Mouse (Mus musculus) E14TG2a.4 (cell line): ENCODE measurements around the gene Slc2a8.

ENCODE experiments used
- H3K27me3 ChIP-seq: 2 replicates; pipeline ENCODE4 v1.6.1; 2014; ENCODE audit warnings: low read length, control low read depth; ENCODE audit not compliant: insufficient read depth
- H3K36me3 ChIP-seq: 2 replicates; pipeline ENCODE4 v1.6.1; 2014; ENCODE audit warnings: low read length, control low read depth; ENCODE audit not compliant: insufficient read depth
- H3K4me1 ChIP-seq: replicated peaks from 2 replicates; pipeline ENCODE4 v1.6.1; 2014; ENCODE audit warnings: low read depth, low read length, control low read depth
- H3K4me3 ChIP-seq: replicated peaks from 2 replicates; pipeline ENCODE4 v1.5.1; 2014; ENCODE audit warnings: mild to moderate bottlenecking, low read length
- H3K9me3 ChIP-seq: 2 replicates; pipeline ENCODE4 v1.6.1; 2014; ENCODE audit warnings: low read length, control low read depth
- CTCF ChIP-seq: conservative IDR thresholded peaks from 2 replicates; pipeline ENCODE4 v1.5.1; 2014; ENCODE audit warnings: low read length
- NANOG ChIP-seq: IDR thresholded peaks from 2 replicates; pipeline ENCODE4 v1.6.1; 2014; ENCODE audit warnings: borderline replicate concordance, low read length, mixed read lengths
- POU5F1 ChIP-seq: IDR thresholded peaks from 2 replicates; pipeline ENCODE4 v1.6.1; 2014; ENCODE audit warnings: low read length, borderline replicate concordance

Slc2a8 gene

GRCm38 (mm10) chr2:32962062-32962874, 19.6 kb downstream of the Slc2a8 start:
- Histone ChIP-seq H3K4me1 (peaks cover 58% of the 10 kb centered on the region), H3K9me3 (no peaks in the 10 kb centered on the region), H3K27me3 (no peaks in the 10 kb centered on the region), H3K4me3 (peak overlapping the region; percentile 100), H3K36me3 (peaks cover 55% of the 10 kb centered on the region)
- TF ChIP-seq POU5F1, result no peak
- no peak for TF ChIP-seq NANOG
- no peak for TF ChIP-seq CTCF

DNA sequence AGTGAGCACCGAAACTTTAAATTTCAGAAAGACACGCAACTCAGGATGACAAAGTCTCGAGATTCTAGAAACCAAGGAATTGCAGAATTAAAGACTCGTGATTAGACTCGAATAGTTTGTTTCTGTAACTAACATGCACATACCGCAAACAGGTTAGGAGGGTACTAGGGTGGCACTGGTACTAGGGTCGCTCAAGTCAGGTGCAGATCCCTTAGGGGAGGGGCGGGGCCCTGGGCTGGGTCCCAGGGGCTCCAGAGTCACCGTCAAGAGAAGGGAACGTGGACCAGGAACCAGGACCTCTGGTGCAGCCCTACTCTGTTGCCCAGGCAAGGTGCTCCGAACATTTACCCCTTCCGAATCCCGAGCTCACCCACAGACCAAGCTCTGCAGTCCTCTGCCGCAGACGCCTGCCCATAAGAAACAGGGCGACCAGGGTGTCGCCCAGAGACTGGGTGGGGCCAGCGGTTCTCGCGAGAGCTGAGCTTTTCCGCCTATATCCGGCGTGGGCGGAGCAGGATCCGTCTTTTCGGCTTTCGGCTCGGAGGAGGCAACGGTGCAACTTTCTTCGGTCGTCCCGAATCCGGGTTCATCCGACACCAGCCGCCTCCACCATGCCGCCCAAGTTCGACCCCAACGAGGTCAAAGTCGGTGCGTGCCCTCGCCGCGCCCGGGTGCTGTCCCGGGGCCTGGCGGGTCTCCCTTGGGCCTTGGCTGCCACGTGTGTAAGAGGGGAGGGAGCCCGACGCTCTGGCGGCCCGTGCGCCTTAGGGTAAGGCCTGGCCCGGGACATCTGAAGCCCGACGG, 20.5 kb downstream of the Slc2a8 start, which contains the start of the genes Rpl12 and Lrsam1:
Rpl12 (plus strand) TSS at position 368 of the 804 bp plus-strand sequence.
Lrsam1 (minus strand) TSS at position 423 of the 804 bp plus-strand sequence.
- Histone ChIP-seq H3K4me3 (peak within 1 kb of the TSS; percentile 100), H3K9me3 (no peaks in the 10 kb centered on the region), H3K27me3 (no peaks in the 10 kb centered on the region), H3K4me1 (peaks cover 54% of the 10 kb centered on the region), H3K36me3 (peaks cover 64% of the 10 kb centered on the region)
- no peak for TF ChIP-seq CTCF
- no peak for TF ChIP-seq NANOG
- TF ChIP-seq POU5F1, result no peak

DNA sequence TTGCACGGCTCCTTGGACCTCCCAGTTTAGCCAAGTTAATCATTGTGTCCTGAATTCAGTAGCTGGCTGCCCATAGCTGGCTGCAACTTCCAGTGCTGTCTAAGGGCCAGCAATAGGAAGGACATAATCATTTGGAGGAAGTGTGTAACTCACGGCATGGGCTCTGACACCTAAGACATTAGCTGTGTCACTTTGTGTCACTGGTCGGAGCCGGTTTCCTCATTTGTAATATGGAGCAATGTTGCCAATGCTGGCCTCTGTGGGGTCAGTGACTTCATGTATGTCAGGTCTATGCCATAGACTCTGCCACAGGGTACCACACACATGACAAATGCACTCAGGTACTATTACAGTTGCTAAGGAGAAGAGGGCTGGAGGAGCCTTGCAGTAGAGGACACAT, 21.6 kb downstream of the Slc2a8 start:
- H3K9me3 ChIP-seq, result no peaks in the 10 kb centered on the region
- TF ChIP-seq CTCF, result no peak
- TF ChIP-seq NANOG, result no peak
- no peak for TF ChIP-seq POU5F1
- peak overlapping the region; percentile 100 for H3K4me3 ChIP-seq
- H3K4me1 ChIP-seq, result peaks cover 44% of the 10 kb centered on the region
- H3K27me3 ChIP-seq, result no peaks in the 10 kb centered on the region
- peaks cover 74% of the 10 kb centered on the region for H3K36me3 ChIP-seq

DNA sequence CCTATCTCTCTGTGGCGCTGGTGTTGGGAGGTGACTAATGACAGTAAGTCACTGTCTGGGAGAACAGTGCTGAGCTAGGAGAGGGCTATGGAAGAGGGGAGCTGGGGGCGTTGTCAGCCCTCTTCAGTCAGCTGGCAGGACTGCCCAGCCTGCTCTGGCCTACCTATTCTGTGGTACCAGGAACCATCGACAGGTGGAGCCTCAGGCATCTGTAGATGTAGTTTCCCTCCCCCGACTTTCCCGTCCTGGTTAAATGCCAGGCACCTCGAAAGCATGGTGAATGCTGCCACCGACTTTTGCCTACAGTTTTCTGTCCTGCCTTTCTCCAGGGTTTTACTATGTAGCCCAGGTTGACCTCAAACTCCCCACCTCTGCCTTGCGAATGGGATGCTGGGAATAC, 24.5 kb downstream of the Slc2a8 start:
- no peaks in the 10 kb centered on the region for H3K27me3 ChIP-seq
- H3K4me1 ChIP-seq, result peaks cover 23% of the 10 kb centered on the region
- H3K9me3 ChIP-seq, result no peaks in the 10 kb centered on the region
- no peak overlapping the region for H3K4me3 ChIP-seq
- TF ChIP-seq CTCF (0 out of 2 replicates have a peak, but pooled peaks have one; percentile 20), NANOG (no peak)
- peaks cover 75% of the 10 kb centered on the region for H3K36me3 ChIP-seq

DNA sequence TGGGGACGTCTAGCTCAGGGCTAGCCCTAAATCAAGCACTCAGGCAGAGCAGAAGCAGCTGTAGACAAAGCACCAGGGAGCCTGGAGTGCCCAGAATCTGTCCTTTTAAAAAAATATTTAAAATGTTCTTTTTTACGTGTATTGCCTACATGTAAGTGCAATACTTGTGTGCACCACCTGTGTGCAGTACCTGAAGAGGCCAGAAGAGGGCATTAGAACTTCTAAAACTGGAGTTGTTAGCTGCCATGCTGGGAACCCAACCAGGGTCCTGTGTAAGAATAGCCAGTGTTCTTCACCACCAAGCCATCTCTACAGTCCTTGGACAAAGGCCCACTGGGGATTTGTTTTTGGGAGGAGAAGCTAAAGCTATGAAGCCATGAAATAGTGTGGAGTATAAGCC, 27.3 kb downstream of the Slc2a8 start:
- peaks cover 94% of the 10 kb centered on the region for H3K36me3 ChIP-seq
- H3K4me3 ChIP-seq, result no peak overlapping the region
- H3K9me3 ChIP-seq, result no peaks in the 10 kb centered on the region
- H3K27me3 ChIP-seq, result no peaks in the 10 kb centered on the region
- TF ChIP-seq CTCF (peak; percentile 81), POU5F1 (no peak)
- peaks cover 8% of the 10 kb centered on the region for H3K4me1 ChIP-seq

DNA sequence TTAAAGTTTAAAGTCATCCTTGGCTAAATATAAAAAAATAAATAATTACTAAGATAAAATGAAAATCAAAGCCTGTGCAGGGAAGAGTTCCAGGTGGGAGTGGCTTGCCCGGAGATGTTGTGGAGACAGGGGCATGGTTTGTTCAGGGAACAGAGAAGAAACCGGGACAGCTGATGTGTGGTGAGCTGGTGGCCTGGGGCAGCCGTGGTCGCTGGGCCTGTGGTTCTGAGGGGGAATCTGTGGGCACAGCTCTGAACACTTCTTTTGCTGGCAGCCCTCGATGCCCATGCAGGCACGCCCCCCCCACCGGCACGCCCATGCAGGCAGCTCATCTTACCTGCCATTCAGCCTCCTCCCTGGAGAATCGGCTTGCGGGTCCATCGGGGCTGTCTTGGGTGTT, 34.4 kb downstream of the Slc2a8 start:
- Histone ChIP-seq H3K9me3 (no peaks in the 10 kb centered on the region), H3K4me1 (peaks cover 32% of the 10 kb centered on the region), H3K36me3 (peaks cover 98% of the 10 kb centered on the region), H3K4me3 (no peak overlapping the region), H3K27me3 (no peaks in the 10 kb centered on the region)
- TF ChIP-seq NANOG (no peak), CTCF (no peak), POU5F1 (no peak)

- peak overlapping the region; percentile 37 for H3K4me3 ChIP-seq
- peaks cover 61% of the 10 kb centered on the region for H3K4me1 ChIP-seq
- no peaks in the 10 kb centered on the region for H3K9me3 ChIP-seq
- peak; percentile 45 for TF ChIP-seq CTCF
- no peak for TF ChIP-seq POU5F1
- no peaks in the 10 kb centered on the region for H3K27me3 ChIP-seq
- H3K36me3 ChIP-seq, result peaks cover 83% of the 10 kb centered on the region
Measured at GRCm38 (mm10) chr2:32940483-32940882, 41.4 kb downstream of the Slc2a8 start.

DNA sequence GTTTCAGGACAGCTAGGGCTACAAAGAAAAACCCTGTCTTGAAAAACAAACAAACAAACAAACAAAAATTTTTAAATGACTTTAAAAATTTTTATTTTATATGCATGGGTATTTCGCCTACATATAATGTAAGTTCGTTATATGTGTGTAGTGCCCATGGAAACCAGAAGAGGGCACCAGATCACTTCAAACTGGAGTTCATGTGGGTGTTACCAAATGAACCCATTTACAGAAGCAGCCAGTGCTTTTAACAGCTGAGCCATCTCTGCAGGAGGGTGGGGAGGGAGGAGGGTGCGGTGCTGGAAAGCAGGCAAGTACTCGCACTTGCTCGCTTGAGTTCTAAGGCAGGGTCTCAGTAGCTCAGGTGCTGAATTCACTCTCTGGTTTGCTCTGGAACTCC, 42.5 kb downstream of the Slc2a8 start:
- no peak for TF ChIP-seq NANOG
- no peak for TF ChIP-seq POU5F1
- TF ChIP-seq CTCF, result peak; percentile 60
- no peaks in the 10 kb centered on the region for H3K9me3 ChIP-seq

More for the DNA sequence above, 42.5 kb downstream of the Slc2a8 start:
- Histone ChIP-seq H3K4me1 (peaks cover 64% of the 10 kb centered on the region), H3K4me3 (peak overlapping the region; percentile 37), H3K27me3 (no peaks in the 10 kb centered on the region), H3K36me3 (peaks cover 83% of the 10 kb centered on the region)
